ENCODE assay signal across 8 mouse cellular contexts in the genomic region with DNA sequence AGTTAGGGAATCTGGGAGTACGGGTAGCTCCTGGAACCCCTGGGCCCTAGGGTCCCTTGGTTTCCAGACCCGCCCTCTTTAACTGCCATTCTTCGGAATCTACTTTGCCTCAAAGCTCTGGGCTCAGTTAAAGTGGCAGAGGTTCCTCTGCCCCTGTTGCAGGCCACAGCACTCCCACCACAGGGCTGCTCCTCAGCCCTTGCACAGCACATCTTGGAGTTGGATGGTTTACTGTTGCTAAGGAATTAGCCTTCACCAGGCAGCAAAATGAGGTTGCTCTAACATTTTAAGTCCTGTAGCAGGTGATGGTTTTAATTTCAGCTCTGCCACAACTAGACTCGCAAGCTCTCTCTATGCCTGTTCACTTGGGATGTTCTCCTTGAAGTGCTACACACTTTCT. TPM values are rescaled to one million over a fixed set of nuclear protein-coding genes. Genes with fewer than 3 reads are reported as not detected.
DNase-seq lines count a peak whose midpoint lies in the region; ATAC-seq and TF ChIP-seq lines count a peak whose summit lies in the region.

A gene (minus strand): TSS at position 101 of the 400 bp plus-strand sequence.

- H3K4me1 ChIP-seq in MEL (ENCODE audit: control insufficient read depth in 1 of 2, insufficient read depth in 2 of 2, low read length in 2 of 2) = peaks cover 11 to 27% of the 10 kb centered on the region in 2 experiments
- H3K4me1 ChIP-seq in forebrain, embryonic 15.5 days = no peaks in the 10 kb centered on the region
- H3K4me1 ChIP-seq in hindbrain, embryonic 12.5 days = no peaks in the 10 kb centered on the region; the same call in 1 of the 2 replicates
- H3K4me1 ChIP-seq in liver, embryonic 13.5 days (replicated peaks) = peaks cover 71% of the 10 kb centered on the region

- TF ChIP-seq EP300 in MEL (IDR thresholded peaks at IDR 0.05; ENCODE audit: low read depth in 1 of 2, low read length in 2 of 2) = no peak

- H3K27me3 ChIP-seq in MEL (ENCODE audit: control insufficient read depth in 1 of 2, insufficient read depth in 2 of 2, low read length in 2 of 2) = no peaks in the 10 kb centered on the region
- no peaks in the 10 kb centered on the region for H3K27me3 ChIP-seq in forebrain, embryonic 15.5 days
- H3K27me3 ChIP-seq in hindbrain, embryonic 12.5 days = no peaks in the 10 kb centered on the region
- no peaks in the 10 kb centered on the region for H3K27me3 ChIP-seq in liver, embryonic 13.5 days

- no peak for TF ChIP-seq POLR2A in MEL (IDR thresholded peaks at IDR 0.05; ENCODE audit: control insufficient read depth in 1 of 2, insufficient read depth in 1 of 2, low read depth in 1 of 2, low read length in 2 of 2, poor library complexity in 1 of 2)

- no peak within 1 kb of the TSS for H3K4me3 ChIP-seq in MEL (ENCODE audit: control insufficient read depth in 1 of 2, insufficient read depth in 1 of 2, low read depth in 2 of 2, low read length in 2 of 2)
- H3K4me3 ChIP-seq in forebrain, embryonic 15.5 days = no peak within 1 kb of the TSS
- no peak within 1 kb of the TSS for H3K4me3 ChIP-seq in hindbrain, embryonic 12.5 days
- H3K4me3 ChIP-seq in liver, embryonic 13.5 days (replicated peaks) = no peak within 1 kb of the TSS

- H3K9ac ChIP-seq in MEL (ENCODE audit: control insufficient read depth, low read depth, low read length, poor library complexity, severe bottlenecking) = no peak within 1 kb of the TSS
- H3K9ac ChIP-seq in forebrain, embryonic 15.5 days (replicated peaks) = no peak within 1 kb of the TSS
- no peak within 1 kb of the TSS for H3K9ac ChIP-seq in hindbrain, embryonic 12.5 days
- no peak within 1 kb of the TSS for H3K9ac ChIP-seq in liver, embryonic 13.5 days

- 74% methylated on average over 4 of the region's 4 CpGs for WGBS in forebrain, embryonic 15.5 days
- WGBS in hindbrain, embryonic 12.5 days = 82% methylated on average over 4 of the region's 4 CpGs
- 78% methylated on average over 4 of the region's 4 CpGs for WGBS in liver, embryonic 13.5 days (ENCODE audit: insufficient replicate concordance)

- no peaks in the 10 kb centered on the region for H3K79me2 ChIP-seq in MEL (ENCODE audit: control insufficient read depth, insufficient read depth, low read length, poor library complexity)

- no peak for TF ChIP-seq RAD21 in MEL (IDR thresholded peaks at IDR 0.05; ENCODE audit: low read depth, low read length)

- no peak for TF ChIP-seq CTCF in MEL (IDR thresholded peaks at IDR 0.05 in 2 of 3, conservative IDR thresholded peaks at IDR 0.05 in 1 of 3; ENCODE audit: control insufficient read depth in 1 of 3, insufficient read depth in 1 of 3, low read depth in 2 of 3, low read length in 3 of 3, poor library complexity in 1 of 3, severe bottlenecking in 1 of 3)

- DNase-seq in adrenal gland, adult 18-20 months (ENCODE audit: low spot score in 2 of 2) = no peak
- no peak for DNase-seq in adrenal gland, adult (ENCODE audit: inconsistent age in 2 of 2, low spot score in 1 of 2)
- DNase-seq in MEL (ENCODE audit: low read depth, low spot score) = no peak
- no peak for DNase-seq in liver, embryonic 13.5 days
- DNase-seq in T-cell, adult 2 months (ENCODE audit: low spot score) = no peak
- DNase-seq in embryo, embryonic 10.5 days (ENCODE audit: low spot score) = no peak

- H3K9me3 ChIP-seq in MEL (replicated peaks; ENCODE audit: insufficient read depth, low read length) = no peaks in the 10 kb centered on the region
- H3K9me3 ChIP-seq in forebrain, embryonic 15.5 days = no peaks in the 10 kb centered on the region
- no peaks in the 10 kb centered on the region for H3K9me3 ChIP-seq in hindbrain, embryonic 12.5 days (replicated peaks)
- no peaks in the 10 kb centered on the region; the same call in 1 of the 2 replicates for H3K9me3 ChIP-seq in liver, embryonic 13.5 days (replicated peaks)

- H3K27ac ChIP-seq in MEL (ENCODE audit: control insufficient read depth, low read depth, low read length) = no peak within 1 kb of the TSS
- H3K27ac ChIP-seq in forebrain, embryonic 15.5 days (replicated peaks) = no peak within 1 kb of the TSS
- H3K27ac ChIP-seq in hindbrain, embryonic 12.5 days = no peak within 1 kb of the TSS
- H3K27ac ChIP-seq in liver, embryonic 13.5 days = peak within 1 kb of the TSS; percentile 5; the same call in 1 of the 2 replicates

- no peak within 1 kb of the TSS for H3K4me2 ChIP-seq in forebrain, embryonic 15.5 days (replicated peaks)
- no peak within 1 kb of the TSS for H3K4me2 ChIP-seq in hindbrain, embryonic 12.5 days (replicated peaks)
- no peak within 1 kb of the TSS for H3K4me2 ChIP-seq in liver, embryonic 13.5 days

- peaks cover 0 to 11% of the 10 kb centered on the region in 2 experiments; a peak in 2 of 4 replicates for H3K36me3 ChIP-seq in MEL (ENCODE audit: control insufficient read depth in 1 of 2, insufficient read depth in 2 of 2, low read length in 2 of 2)
- H3K36me3 ChIP-seq in forebrain, embryonic 15.5 days = no peaks in the 10 kb centered on the region
- no peaks in the 10 kb centered on the region for H3K36me3 ChIP-seq in hindbrain, embryonic 12.5 days
- H3K36me3 ChIP-seq in liver, embryonic 13.5 days = no peaks in the 10 kb centered on the region

- no peak for ATAC-seq in forebrain, embryonic 15.5 days (replicated peaks)
- no peak for ATAC-seq in hindbrain, embryonic 12.5 days (ENCODE audit: low FRiP score)
- no peak for ATAC-seq in liver, embryonic 13.5 days (ENCODE audit: low read depth)

TF ChIP-seq in MEL, 35 proteins besides CTCF, POLR2A, EP300 and RAD21:
- no peak for TF ChIP-seq POLR2AphosphoS5 (IDR thresholded peaks at IDR 0.05; ENCODE audit: borderline replicate concordance, low read depth, low read length)
- no peak for TF ChIP-seq USF2 (IDR thresholded peaks at IDR 0.05; ENCODE audit: borderline replicate concordance in 1 of 2, insufficient read depth in 1 of 2, low read depth in 1 of 2, low read length in 2 of 2)
- TF ChIP-seq ZC3H11A (IDR thresholded peaks at IDR 0.05; ENCODE audit: low read depth, low read length) = no peak
- TF ChIP-seq MAX (IDR thresholded peaks at IDR 0.05; ENCODE audit: low read length) = no peak
- TF ChIP-seq USF1 (IDR thresholded peaks at IDR 0.05; ENCODE audit: low read depth, low read length) = no peak

RNA-seq across cellular contexts. Expression of the gene that starts here (rescaled TPM):
- total RNA-seq in adrenal gland, adult 18-20 months (2021) = 10 to 100 TPM; 42.0 to 73.4 TPM
- total RNA-seq in MEL (2012; rRNA removed) = 10.3 and 10.7 TPM in 2 replicates
- polyA plus RNA-seq in MEL (2012; ENCODE audit: insufficient read depth in 1 of 2, insufficient read length in 2 of 2, low read depth in 1 of 2, low replicate concordance in 2 of 2, missing spikeins in 1 of 2) = 10 to 100 TPM; 38.7 to 46.9 TPM
- 142 and 149 TPM in 2 replicates for polyA plus RNA-seq in forebrain, embryonic 15.5 days (2015; fragmentation: Nextera tagmentation; extraction: Ambion mirVana)
- 134 and 141 TPM in 2 replicates for polyA plus RNA-seq in hindbrain, embryonic 12.5 days (2016; fragmentation: Nextera tagmentation; extraction: Ambion mirVana)
- 25.0 and 37.2 TPM in 2 replicates for polyA plus RNA-seq in liver, embryonic 13.5 days (2015; fragmentation: Nextera tagmentation; extraction: Ambion mirVana)
